ENCODE assay signal across 18 mouse cellular contexts in genomic region chr1:90114586-90114985, GRCm38 (mm10). TPM values are rescaled to one million over a fixed set of nuclear protein-coding genes. Genes with fewer than 3 reads are reported as not detected.
DNase-seq lines count a peak whose midpoint lies in the region; ATAC-seq lines count a peak whose summit lies in the region.
"Had no signal": no experiment of that assay in that cellular context is flagged by ENCODE, and none has a peak within 500 bp of the region (broad histone marks: within the 10 kb centered on the region; RNA-seq: fewer than 3 reads in every experiment).

No protein-coding gene starts in this region.

- peak; percentile 57 for DNase-seq in R1 (ENCODE audit: low read depth, low spot score)
- DNase-seq in cerebellum, adult 11 months: no peak
- DNase-seq: adrenal gland, postnatal 25 days; B cell, adult 2 months; cerebellum, adult 11-12 months; cerebellum, adult 2 months; cerebellum, adult 9-10 months; cerebellum, postnatal 25 days had no signal

- no peak for ATAC-seq in forebrain, embryonic 13.5 days
- ATAC-seq in forebrain, embryonic 16.5 days: no peak
- ATAC-seq in midbrain, embryonic 16.5 days: no peak
- ATAC-seq: CD4-positive, CD25-positive, alpha-beta regulatory T cell, adult 4 months had no signal

- no peaks in the 10 kb centered on the region for H3K27me3 ChIP-seq in forebrain, embryonic 13.5 days
- H3K27me3 ChIP-seq in forebrain, embryonic 16.5 days (replicated peaks; ENCODE audit: control insufficient read depth, insufficient read depth, low read length): no peaks in the 10 kb centered on the region
- no peaks in the 10 kb centered on the region for H3K27me3 ChIP-seq in midbrain, embryonic 16.5 days (ENCODE audit: control insufficient read depth, insufficient read depth, low read depth, low read length)
- H3K27me3 ChIP-seq: CH12.LX; embryonic facial prominence, embryonic 12.5 days had no signal

- H3K36me3 ChIP-seq in forebrain, embryonic 13.5 days (ENCODE audit: poor library complexity, severe bottlenecking): no peaks in the 10 kb centered on the region
- no peaks in the 10 kb centered on the region for H3K36me3 ChIP-seq in forebrain, embryonic 16.5 days (ENCODE audit: control insufficient read depth, insufficient read depth)
- no peaks in the 10 kb centered on the region for H3K36me3 ChIP-seq in midbrain, embryonic 16.5 days (ENCODE audit: control insufficient read depth, insufficient read depth, low read length)
- H3K36me3 ChIP-seq: embryonic facial prominence, embryonic 10.5 days; embryonic facial prominence, embryonic 12.5 days; G1E had no signal

- no peak overlapping the region for H3K4me3 ChIP-seq in forebrain, embryonic 13.5 days
- H3K4me3 ChIP-seq in forebrain, embryonic 16.5 days (replicated peaks; ENCODE audit: low read length): no peak overlapping the region
- no peak overlapping the region for H3K4me3 ChIP-seq in midbrain, embryonic 16.5 days (ENCODE audit: low read depth, low read length)
- H3K4me3 ChIP-seq: embryonic facial prominence, embryonic 10.5 days; embryonic facial prominence, embryonic 12.5 days had no signal

- 84% methylated on average over 5 of the region's 5 CpGs for WGBS in forebrain, embryonic 13.5 days
- 86% methylated on average over 5 of the region's 5 CpGs for WGBS in forebrain, embryonic 16.5 days
- WGBS in midbrain, embryonic 16.5 days: 85% methylated on average over 5 of the region's 5 CpGs

- H3K9ac ChIP-seq in forebrain, embryonic 13.5 days: no peak overlapping the region
- no peak overlapping the region for H3K9ac ChIP-seq in forebrain, embryonic 16.5 days (replicated peaks; ENCODE audit: low read depth, low read length)
- no peak overlapping the region for H3K9ac ChIP-seq in midbrain, embryonic 16.5 days (ENCODE audit: low read depth, low read length)
- H3K9ac ChIP-seq: embryonic facial prominence, embryonic 12.5 days; forebrain, postnatal 0 days had no signal

- no peak overlapping the region for H3K4me2 ChIP-seq in forebrain, embryonic 13.5 days
- H3K4me2 ChIP-seq in forebrain, embryonic 16.5 days (ENCODE audit: low read length): no peak overlapping the region
- H3K4me2 ChIP-seq in midbrain, embryonic 16.5 days (ENCODE audit: low read length): no peak overlapping the region
- H3K4me2 ChIP-seq: embryonic facial prominence, embryonic 12.5 days had no signal

- 0 out of 2 replicates have a peak overlapping the region, but pooled peaks have one; percentile 14 for H3K27ac ChIP-seq in forebrain, embryonic 13.5 days
- no peak overlapping the region; the same call in 1 of the 2 replicates for H3K27ac ChIP-seq in forebrain, embryonic 16.5 days (ENCODE audit: low read length)
- no peak overlapping the region for H3K27ac ChIP-seq in midbrain, embryonic 16.5 days (ENCODE audit: low read length)
- H3K27ac ChIP-seq: embryonic facial prominence, embryonic 10.5 days had no signal

- H3K4me1 ChIP-seq in forebrain, embryonic 13.5 days: peaks cover 9% of the 10 kb centered on the region; the same call in 1 of the 2 replicates
- no peaks in the 10 kb centered on the region; the same call in 1 of the 2 replicates for H3K4me1 ChIP-seq in forebrain, embryonic 16.5 days (replicated peaks; ENCODE audit: control insufficient read depth, insufficient read depth, low read length)
- no peaks in the 10 kb centered on the region for H3K4me1 ChIP-seq in midbrain, embryonic 16.5 days (ENCODE audit: control insufficient read depth, insufficient read depth, low read length)

- H3K9me3 ChIP-seq in forebrain, embryonic 13.5 days (replicated peaks): no peaks in the 10 kb centered on the region
- no peaks in the 10 kb centered on the region for H3K9me3 ChIP-seq in forebrain, embryonic 16.5 days (ENCODE audit: control insufficient read depth, low read length)
- H3K9me3 ChIP-seq in midbrain, embryonic 16.5 days (replicated peaks; ENCODE audit: control insufficient read depth, low read length, poor library complexity, severe bottlenecking): no peaks in the 10 kb centered on the region
- H3K9me3 ChIP-seq: embryonic facial prominence, embryonic 10.5 days had no signal

RNA-seq across cellular contexts. Expression of gene Iqca, which starts 38.6 kb away (rescaled TPM):
- polyA plus RNA-seq in forebrain, embryonic 13.5 days (2015; fragmentation: Nextera tagmentation; extraction: Ambion mirVana): 0.62 and 0.93 TPM in 2 replicates
- polyA plus RNA-seq in forebrain, embryonic 16.5 days (2015; fragmentation: Nextera tagmentation; extraction: Ambion mirVana): 0.45 and 0.67 TPM in 2 replicates
- polyA plus RNA-seq in midbrain, embryonic 16.5 days (2015; fragmentation: Nextera tagmentation; extraction: Ambion mirVana): 0.62 and 0.85 TPM in 2 replicates
- polyA plus RNA-seq: adrenal gland, adult 2 months; CD4-positive, CD25-positive, alpha-beta regulatory T cell, adult 4 months; G1E had no signal
